Mouse (Mus musculus) G1E (cell line): ENCODE results near the gene Olfr1336. TPM values are rescaled to one million over a fixed set of nuclear protein-coding genes. Genes with fewer than 3 reads are reported as not detected.

Experiments
- ATAC-seq: 2 replicates; pipeline ENCODE4 v1.8.0; 2016; ENCODE audit warnings: mild to moderate bottlenecking; ENCODE audit not compliant: insufficient number of reproducible peaks, poor library complexity, low FRiP score, severe bottlenecking; ENCODE audit errors: extremely low read depth
- DNase-seq: peaks from one replicate; pipeline ENCODE4 v3.0.0; 2012; ENCODE audit warnings: low spot score
- H3K27me3 ChIP-seq: 2 replicates; pipeline ENCODE4 v1.6.1; 2012; ENCODE audit warnings: mild to moderate bottlenecking, low read length, inconsistent platforms; ENCODE audit not compliant: insufficient read depth
- H3K36me3 ChIP-seq: replicated peaks from 2 replicates; pipeline ENCODE3; 2012; ENCODE audit warnings: mild to moderate bottlenecking, inconsistent platforms
- H3K4me1 ChIP-seq: 2 replicates; pipeline ENCODE4 v1.6.1; 2012; ENCODE audit warnings: low read depth, low read length, inconsistent platforms, mixed read lengths; ENCODE audit not compliant: insufficient read depth
- H3K4me3 ChIP-seq: 2 replicates; pipeline ENCODE4 v1.5.1; 2012; ENCODE audit warnings: low read depth, mild to moderate bottlenecking, inconsistent platforms, low read length, moderate library complexity, mixed read lengths
- H3K9me3 ChIP-seq: replicated peaks from 2 replicates; pipeline ENCODE4 v1.6.1; 2012; ENCODE audit warnings: inconsistent platforms
- CTCF ChIP-seq: IDR thresholded peaks from 2 replicates; pipeline ENCODE4 v1.5.1; 2012; ENCODE audit warnings: low read depth, low read length, inconsistent platforms, mixed read lengths
- GATA1 ChIP-seq: IDR thresholded peaks from 2 replicates; pipeline ENCODE4 v1.6.1; 2012; ENCODE audit warnings: borderline replicate concordance, low read length, inconsistent platforms, mixed read lengths
- GATA2 ChIP-seq: IDR thresholded peaks from 2 replicates; pipeline ENCODE4 v1.6.1; 2012; ENCODE audit warnings: low read depth, low read length, inconsistent platforms, borderline replicate concordance
- POLR2AphosphoS5 ChIP-seq: IDR thresholded peaks from 2 replicates; pipeline ENCODE4 v1.6.1; 2012; ENCODE audit warnings: low read depth, low read length, inconsistent platforms; ENCODE audit not compliant: insufficient replicate concordance
- TAL1 ChIP-seq: conservative IDR thresholded peaks from 2 replicates; pipeline ENCODE4 v1.6.1; 2012; ENCODE audit warnings: low read depth, low read length, inconsistent platforms, mixed read lengths
- polyA plus RNA-seq: library from polyadenylated mRNA; stranded (reverse); fragments of >175 nt; gene quantifications from 2 replicates; pipeline ENCODE4 v1.2.3, GENCODE M21; 2012
- total RNA-seq, 2 experiments: library from RNA; stranded (forward) in 1 of 2; stranded (reverse) in 1 of 2; fragments of 200-1000 nt in 1 of 2; fragments of >200 nt in 1 of 2; fragmentation: Nextera tagmentation in 1 of 2; gene quantifications; 2 replicates each; pipeline ENCODE4 v1.2.3; 2014 to 2017

Olfr1336 gene
- not detected in 2 replicates for total RNA-seq (2014; fragmentation: Nextera tagmentation)
- total RNA-seq (2017), result under 0.01 and 0.16 TPM in 2 replicates
- not detected in 2 replicates for polyA plus RNA-seq

- no peak within 1 kb of the TSS for H3K4me3 ChIP-seq
- no peak for ATAC-seq
- TF ChIP-seq GATA1 (no peak), CTCF (no peak), TAL1 (no peak), POLR2AphosphoS5 (no peak), GATA2 (no peak)
Measured at GRCm38 (mm10) chr7:6455868-6456267, at the start of gene Olfr1336. Gene Olfr1336 (plus strand): TSS chr7:6456168.

GRCm38 (mm10) chr7:6410043-6410442, 45.9 kb upstream of the Olfr1336 start, which contains the start of gene Gm20715:
Gene Gm20715 (plus strand): TSS chr7:6410277.
- DNase-seq (peak; percentile 74), ATAC-seq (peak; percentile 87)
- Histone ChIP-seq H3K4me3 (no peak within 1 kb of the TSS), H3K4me1 (no peaks in the 10 kb centered on the region), H3K9me3 (no peaks in the 10 kb centered on the region), H3K27me3 (no peaks in the 10 kb centered on the region; the same call in 1 of the 2 replicates), H3K36me3 (no peaks in the 10 kb centered on the region)
- no peak for TF ChIP-seq GATA2

More at GRCm38 (mm10) chr7:6455868-6456267, at the start of gene Olfr1336:
- no peaks in the 10 kb centered on the region for H3K4me1 ChIP-seq
- H3K27me3 ChIP-seq, result no peaks in the 10 kb centered on the region
- no peak for DNase-seq
- H3K36me3 ChIP-seq, result no peaks in the 10 kb centered on the region
- H3K9me3 ChIP-seq, result no peaks in the 10 kb centered on the region

- TF ChIP-seq TAL1, result no peak
- no peak for TF ChIP-seq GATA1
- TF ChIP-seq GATA2, result no peak
- no peak for TF ChIP-seq POLR2AphosphoS5
- TF ChIP-seq CTCF, result no peak
- H3K36me3 ChIP-seq, result no peaks in the 10 kb centered on the region
- H3K27me3 ChIP-seq, result no peaks in the 10 kb centered on the region
- ATAC-seq (no peak), DNase-seq (no peak)
- no peak overlapping the region for H3K4me3 ChIP-seq
- H3K9me3 ChIP-seq, result no peaks in the 10 kb centered on the region
- no peaks in the 10 kb centered on the region for H3K4me1 ChIP-seq
Measured at GRCm38 (mm10) chr7:6414626-6415441, 41.1 kb upstream of the Olfr1336 start.

GRCm38 (mm10) chr7:6415442-6415787, 40.6 kb upstream of the Olfr1336 start:
- no peak for TF ChIP-seq GATA1
- no peak for TF ChIP-seq POLR2AphosphoS5
- TF ChIP-seq TAL1, result no peak
- TF ChIP-seq CTCF, result no peak
- no peak for TF ChIP-seq GATA2
- Histone ChIP-seq H3K9me3 (no peaks in the 10 kb centered on the region), H3K4me3 (no peak overlapping the region), H3K4me1 (no peaks in the 10 kb centered on the region), H3K27me3 (no peaks in the 10 kb centered on the region), H3K36me3 (no peaks in the 10 kb centered on the region)
- no peak for DNase-seq
- ATAC-seq, result no peak

GRCm38 (mm10) chr7:6419894-6420293, 36.1 kb upstream of the Olfr1336 start:
- H3K27me3 ChIP-seq, result no peaks in the 10 kb centered on the region
- TF ChIP-seq GATA2, result no peak
- no peak for TF ChIP-seq POLR2AphosphoS5
- TF ChIP-seq TAL1, result no peak
- TF ChIP-seq GATA1, result no peak
- no peak for TF ChIP-seq CTCF
- ATAC-seq, result no peak
- no peaks in the 10 kb centered on the region for H3K36me3 ChIP-seq
- H3K9me3 ChIP-seq, result no peaks in the 10 kb centered on the region
- H3K4me3 ChIP-seq, result no peak overlapping the region
- no peaks in the 10 kb centered on the region for H3K4me1 ChIP-seq
- DNase-seq, result no peak

- Histone ChIP-seq H3K4me3 (no peak overlapping the region), H3K36me3 (no peaks in the 10 kb centered on the region), H3K9me3 (peaks cover 5% of the 10 kb centered on the region), H3K27me3 (no peaks in the 10 kb centered on the region), H3K4me1 (no peaks in the 10 kb centered on the region)
- no peak for TF ChIP-seq GATA2
- ATAC-seq (no peak), DNase-seq (no peak)
Measured at GRCm38 (mm10) chr7:6429381-6429780, 26.6 kb upstream of the Olfr1336 start.

GRCm38 (mm10) chr7:6430342-6430741, 25.6 kb upstream of the Olfr1336 start:
- Histone ChIP-seq H3K4me3 (no peak overlapping the region), H3K27me3 (no peaks in the 10 kb centered on the region), H3K36me3 (no peaks in the 10 kb centered on the region), H3K4me1 (no peaks in the 10 kb centered on the region), H3K9me3 (peaks cover 5% of the 10 kb centered on the region)
- ATAC-seq (no peak; the same call in 1 of the 2 replicates), DNase-seq (peak; percentile 9)
- TF ChIP-seq CTCF (peak; percentile 44; the same call in 1 of the 2 replicates), POLR2AphosphoS5 (no peak)
